9 mouse cellular contexts compared by ENCODE assay signal in the genomic region with DNA sequence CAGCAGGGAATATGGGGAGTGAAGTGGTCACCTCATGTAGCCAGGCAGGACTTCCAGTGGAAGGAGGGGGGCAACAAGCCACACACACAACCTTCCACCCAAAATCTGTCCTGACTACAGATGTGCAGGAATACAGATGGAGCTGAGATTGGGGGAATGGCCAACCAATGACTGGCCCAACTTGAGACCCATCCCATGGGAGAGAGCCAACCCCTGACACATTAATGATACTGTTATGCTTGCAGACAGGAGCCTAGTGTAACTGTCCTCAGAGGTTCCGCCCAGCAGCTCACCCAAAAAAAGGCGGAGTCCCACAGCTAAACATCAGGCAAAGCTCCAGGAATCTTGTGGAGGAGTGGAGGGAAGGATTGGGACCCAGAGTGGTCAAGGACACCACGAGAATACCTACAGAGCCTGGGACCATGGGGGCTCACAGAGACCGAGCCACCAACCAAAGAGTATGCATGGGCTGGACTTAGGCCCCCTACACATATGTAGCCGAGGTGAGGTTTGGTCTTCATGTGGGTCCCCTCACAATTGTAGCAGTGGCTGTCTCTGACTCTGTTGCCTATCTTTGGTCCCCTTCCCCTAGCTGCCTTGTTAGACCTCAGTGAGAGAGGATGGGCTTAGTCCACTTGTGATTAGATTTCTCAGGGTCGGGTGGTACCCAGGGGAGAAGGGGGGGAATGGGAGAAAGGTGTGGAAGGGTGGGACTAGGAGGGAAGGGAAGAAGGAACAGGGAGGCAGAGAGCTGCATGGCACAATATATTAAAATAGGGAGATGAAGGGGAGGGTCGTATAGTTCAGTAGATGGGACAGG. TPM values are rescaled to one million over a fixed set of nuclear protein-coding genes. Genes with fewer than 3 reads are reported as not detected.
DNase-seq lines count a peak whose midpoint lies in the region; ATAC-seq and TF ChIP-seq lines count a peak whose summit lies in the region.
"Had no signal": no experiment of that assay in that cellular context is flagged by ENCODE, and none has a peak within 500 bp of the region (broad histone marks: within the 10 kb centered on the region; RNA-seq: fewer than 3 reads in every experiment).

No protein-coding gene starts in this region.

- H3K27me3 ChIP-seq in heart, embryonic 12.5 days (replicated peaks): 0 out of 2 replicates have a peak, but pooled peaks cover 6% of the 10 kb centered on the region
- no peaks in the 10 kb centered on the region for H3K27me3 ChIP-seq in embryonic facial prominence, embryonic 11.5 days (ENCODE audit: control insufficient read depth, insufficient read depth, low read length)
- H3K27me3 ChIP-seq in hindbrain, embryonic 14.5 days (ENCODE audit: control insufficient read depth, insufficient read depth, low read length): peaks cover 12% of the 10 kb centered on the region; the same call in 1 of the 2 replicates
- H3K27me3 ChIP-seq in midbrain, embryonic 13.5 days: peaks cover 24% of the 10 kb centered on the region; the same call in 1 of the 2 replicates

- DNase-seq in heart, postnatal 10 days: no peak
- no peak for DNase-seq in embryonic facial prominence, embryonic 11.5 days (ENCODE audit: low spot score)
- DNase-seq in hindbrain, embryonic 14.5 days (ENCODE audit: low spot score): no peak
- DNase-seq in cerebellum, adult 9-10 months: no peak
- no peak for DNase-seq in kidney, adult 8-10 months
- DNase-seq in left cerebral cortex, adult 2 months (ENCODE audit: extremely low spot score in 1 of 2, low spot score in 2 of 2): no peak

- no peaks in the 10 kb centered on the region for H3K36me3 ChIP-seq in heart, embryonic 12.5 days
- H3K36me3 ChIP-seq in embryonic facial prominence, embryonic 11.5 days (replicated peaks; ENCODE audit: control insufficient read depth, insufficient read depth, low read depth, low read length): no peaks in the 10 kb centered on the region
- no peaks in the 10 kb centered on the region for H3K36me3 ChIP-seq in hindbrain, embryonic 14.5 days (replicated peaks; ENCODE audit: control insufficient read depth, insufficient read depth)
- H3K36me3 ChIP-seq in midbrain, embryonic 13.5 days: no peaks in the 10 kb centered on the region

- H3K4me3 ChIP-seq in heart, embryonic 12.5 days: no peak overlapping the region
- peak overlapping the region; percentile 24; the same call in 1 of the 2 replicates for H3K4me3 ChIP-seq in embryonic facial prominence, embryonic 11.5 days (ENCODE audit: low read depth, low read length)
- peak overlapping the region; percentile 18; the same call in 1 of the 2 replicates for H3K4me3 ChIP-seq in hindbrain, embryonic 14.5 days (replicated peaks; ENCODE audit: low read length)
- no peak overlapping the region; the same call in 1 of the 2 replicates for H3K4me3 ChIP-seq in midbrain, embryonic 13.5 days (replicated peaks)
- H3K4me3 ChIP-seq in left cerebral cortex, adult 2 months: no peak overlapping the region

- peaks cover 6% of the 10 kb centered on the region; the same call in 1 of the 2 replicates for H3K4me1 ChIP-seq in heart, embryonic 12.5 days (replicated peaks)
- H3K4me1 ChIP-seq in embryonic facial prominence, embryonic 11.5 days (ENCODE audit: control insufficient read depth, insufficient read depth, low read length): no peaks in the 10 kb centered on the region
- H3K4me1 ChIP-seq in hindbrain, embryonic 14.5 days (replicated peaks; ENCODE audit: control insufficient read depth, insufficient read depth, low read length): no peaks in the 10 kb centered on the region
- H3K4me1 ChIP-seq in midbrain, embryonic 13.5 days (replicated peaks): peaks cover 3% of the 10 kb centered on the region; the same call in 1 of the 2 replicates

- H3K27ac ChIP-seq in heart, embryonic 12.5 days (ENCODE audit: poor library complexity, severe bottlenecking): no peak overlapping the region
- no peak overlapping the region for H3K27ac ChIP-seq in embryonic facial prominence, embryonic 11.5 days (replicated peaks; ENCODE audit: low read depth, low read length)
- no peak overlapping the region for H3K27ac ChIP-seq in hindbrain, embryonic 14.5 days
- H3K27ac ChIP-seq in midbrain, embryonic 13.5 days: no peak overlapping the region
- no peak overlapping the region for H3K27ac ChIP-seq in left cerebral cortex, adult 2 months
- H3K27ac ChIP-seq: macrophage had no signal

- no peak for TF ChIP-seq CTCF in left cerebral cortex, adult 2 months (IDR thresholded peaks at IDR 0.05)

- H3K9ac ChIP-seq in heart, embryonic 12.5 days: 0 out of 2 replicates have a peak overlapping the region, but pooled peaks have one; percentile 18
- H3K9ac ChIP-seq in embryonic facial prominence, embryonic 11.5 days (replicated peaks; ENCODE audit: low read length): peak overlapping the region; percentile 34; the same call in 1 of the 2 replicates
- peak overlapping the region; percentile 41; the same call in 1 of the 2 replicates for H3K9ac ChIP-seq in hindbrain, embryonic 14.5 days
- H3K9ac ChIP-seq in midbrain, embryonic 13.5 days (replicated peaks): no peak overlapping the region

- intact Hi-C loops in heart, postnatal 10 days (cut with DNase I): no loop called here
- intact Hi-C loops in left cerebral cortex, adult 2 months (cut with DNase I): no loop called here

- 0 out of 2 replicates have a peak, but pooled peaks cover under 1% of the 10 kb centered on the region for H3K9me3 ChIP-seq in heart, embryonic 12.5 days (replicated peaks)
- H3K9me3 ChIP-seq in embryonic facial prominence, embryonic 11.5 days (replicated peaks; ENCODE audit: control insufficient read depth, low read length): no peaks in the 10 kb centered on the region
- 0 out of 2 replicates have a peak, but pooled peaks cover under 1% of the 10 kb centered on the region for H3K9me3 ChIP-seq in hindbrain, embryonic 14.5 days (ENCODE audit: control insufficient read depth, low read length)
- no peaks in the 10 kb centered on the region for H3K9me3 ChIP-seq in midbrain, embryonic 13.5 days

- no peak for ATAC-seq in heart, embryonic 12.5 days (ENCODE audit: insufficient number of reproducible peaks, low FRiP score)
- ATAC-seq in embryonic facial prominence, embryonic 11.5 days (replicated peaks; ENCODE audit: insufficient number of reproducible peaks, low FRiP score, low TSS enrichment, low read depth): peak; percentile 56; the same call in 1 of the 2 replicates
- ATAC-seq in hindbrain, embryonic 14.5 days (ENCODE audit: low FRiP score): no peak
- no peak; the same call in 1 of the 2 replicates for ATAC-seq in midbrain, embryonic 13.5 days

- peak overlapping the region; percentile 64 for H3K4me2 ChIP-seq in heart, embryonic 12.5 days
- peak overlapping the region; percentile 30 for H3K4me2 ChIP-seq in embryonic facial prominence, embryonic 11.5 days (ENCODE audit: low read depth, low read length)
- H3K4me2 ChIP-seq in hindbrain, embryonic 14.5 days (replicated peaks): peak overlapping the region; percentile 50
- peak overlapping the region; percentile 54 for H3K4me2 ChIP-seq in midbrain, embryonic 13.5 days (replicated peaks)

- WGBS in heart, embryonic 12.5 days: 53% methylated on average over 7 of the region's 7 CpGs
- WGBS in embryonic facial prominence, embryonic 11.5 days: 67% methylated on average over 7 of the region's 7 CpGs
- WGBS in hindbrain, embryonic 14.5 days: 68% methylated on average over 7 of the region's 7 CpGs
- WGBS in midbrain, embryonic 13.5 days: 70% methylated on average over 7 of the region's 7 CpGs

RNA-seq across cellular contexts. Expression of a gene that starts 39.9 kb away (rescaled TPM):
- 0.10 and 0.27 TPM in 2 replicates for polyA plus RNA-seq in heart, embryonic 12.5 days (2016; fragmentation: Nextera tagmentation; extraction: Ambion mirVana)
- under 1 TPM in 1 of 2 experiments, not detected in 1; 0.12 TPM for total RNA-seq in heart, postnatal 10 days (2021)
- 0.54 and 0.66 TPM in 2 replicates for polyA plus RNA-seq in embryonic facial prominence, embryonic 11.5 days (2014; fragmentation: Nextera tagmentation; extraction: Ambion mirVana)
- polyA plus RNA-seq in hindbrain, embryonic 14.5 days (2014; fragmentation: Nextera tagmentation; extraction: Ambion mirVana): 1.7 and 2.0 TPM in 2 replicates
- polyA plus RNA-seq in midbrain, embryonic 13.5 days (2015; fragmentation: Nextera tagmentation; extraction: Ambion mirVana): 0.61 and 0.66 TPM in 2 replicates
- total RNA-seq in left cerebral cortex, adult 2 months (2021): 1 to 10 TPM; 2.0 to 2.9 TPM
- polyA plus RNA-seq: macrophage had no signal

RNA-seq across cellular contexts. Expression of a gene that starts 40.2 kb away (rescaled TPM):
- polyA plus RNA-seq in heart, embryonic 12.5 days (2016; fragmentation: Nextera tagmentation; extraction: Ambion mirVana): 10.5 and 10.8 TPM in 2 replicates
- 10 to 100 TPM; 26.2 to 29.8 TPM for total RNA-seq in heart, postnatal 10 days (2021)
- polyA plus RNA-seq in embryonic facial prominence, embryonic 11.5 days (2014; fragmentation: Nextera tagmentation; extraction: Ambion mirVana): 5.1 and 5.8 TPM in 2 replicates
- 40.5 and 45.5 TPM in 2 replicates for polyA plus RNA-seq in hindbrain, embryonic 14.5 days (2014; fragmentation: Nextera tagmentation; extraction: Ambion mirVana)
- 30.1 and 35.4 TPM in 2 replicates for polyA plus RNA-seq in midbrain, embryonic 13.5 days (2015; fragmentation: Nextera tagmentation; extraction: Ambion mirVana)
- 100 to 1,000 TPM; 208 to 220 TPM for total RNA-seq in left cerebral cortex, adult 2 months (2021)
- polyA plus RNA-seq: macrophage had no signal

Comparison
In these comparisons a context has a peak if more than half of its experiments do, and no peak if none do; other contexts are left out.
1. H3K4me3 ChIP-seq: peak in embryonic facial prominence, embryonic 11.5 days (single experiment) and hindbrain, embryonic 14.5 days (single experiment); none in heart, embryonic 12.5 days (single experiment), midbrain, embryonic 13.5 days (single experiment) and left cerebral cortex, adult 2 months (single experiment).
2. Peak in every context shown above with its lines, with median percentiles within 50 percentile points of each other: H3K4me2 ChIP-seq.